Mouse (Mus musculus) layer of hippocampus, postnatal 36 days (tissue): ENCODE data around the gene Ehd3. TPM values are rescaled to one million over a fixed set of nuclear protein-coding genes. Genes with fewer than 3 reads are reported as not detected.
A peak's percentile ranks its signal among the peaks of the same experiment; 100 is the strongest.

Source experiments
- DNase-seq, 2 experiments: peaks; one replicate each; pipeline ENCODE4 v3.0.0; 2022
- total RNA-seq, 2 experiments: library from RNA; stranded (reverse); gene quantifications; 2 replicates each; pipeline ENCODE4 v1.2.3; 2021

Ehd3 gene
- total RNA-seq = 100 to 1,000 TPM; 133 to 146 TPM

GRCm38 (mm10) chr17:73803521-73804184, at the start of gene Ehd3:
Gene Ehd3, plus strand, starts transcription at chr17:73804134.
- no peak for DNase-seq

GRCm38 (mm10) chr17:73770964-73771363, 33.0 kb upstream of the Ehd3 start:
- peak in 1 of 2 experiments; percentile 6 for DNase-seq

- no peak for DNase-seq
Measured at GRCm38 (mm10) chr17:73786642-73787311, 17.2 kb upstream of the Ehd3 start.

- no peak for DNase-seq
Measured at GRCm38 (mm10) chr17:73790284-73791020, 13.5 kb upstream of the Ehd3 start.

- DNase-seq = no peak
Measured at GRCm38 (mm10) chr17:73796789-73797188, 7.1 kb upstream of the Ehd3 start.

GRCm38 (mm10) chr17:73797706-73798105, 6.2 kb upstream of the Ehd3 start:
- DNase-seq = no peak

GRCm38 (mm10) chr17:73804592-73805271, 798 bp downstream of the Ehd3 start:
- peak; percentile 95 to 97 for DNase-seq

GRCm38 (mm10) chr17:73806331-73806730, 2.4 kb downstream of the Ehd3 start:
- DNase-seq = no peak

GRCm38 (mm10) chr17:73807211-73807610, 3.3 kb downstream of the Ehd3 start:
- DNase-seq = no peak

- DNase-seq = peak; percentile 53 to 63
Measured at GRCm38 (mm10) chr17:73808431-73808830, 4.5 kb downstream of the Ehd3 start.

GRCm38 (mm10) chr17:73810801-73811200, 6.9 kb downstream of the Ehd3 start:
- DNase-seq = no peak

GRCm38 (mm10) chr17:73811566-73811965, 7.6 kb downstream of the Ehd3 start:
- DNase-seq = no peak

GRCm38 (mm10) chr17:73813031-73813660, 9.2 kb downstream of the Ehd3 start:
- no peak for DNase-seq

- no peak for DNase-seq
Measured at GRCm38 (mm10) chr17:73814500-73815190, 10.7 kb downstream of the Ehd3 start.

- no peak for DNase-seq
Measured at GRCm38 (mm10) chr17:73817697-73818380, 13.9 kb downstream of the Ehd3 start.

- DNase-seq = no peak
Measured at GRCm38 (mm10) chr17:73818936-73819335, 15.0 kb downstream of the Ehd3 start.

- DNase-seq = no peak
Measured at GRCm38 (mm10) chr17:73820726-73821125, 16.8 kb downstream of the Ehd3 start.

GRCm38 (mm10) chr17:73822255-73822654, 18.3 kb downstream of the Ehd3 start:
- DNase-seq = no peak

GRCm38 (mm10) chr17:73823121-73824021, 19.4 kb downstream of the Ehd3 start:
- DNase-seq = no peak

GRCm38 (mm10) chr17:73824022-73824340, 20.0 kb downstream of the Ehd3 start:
- no peak for DNase-seq
